Mouse (Mus musculus) thymus, adult 2 months (tissue): ENCODE results near the gene Unc13d.

Experiments
- CTCF ChIP-seq: fragments of 200-500 bp; IDR thresholded peaks from 2 replicates; pipeline ENCODE4 v1.5.1; 2012; ENCODE audit warnings: mild to moderate bottlenecking, control low read depth, low read length, moderate library complexity, borderline replicate concordance; ENCODE audit not compliant: control insufficient read depth, poor library complexity, insufficient read depth; ENCODE audit errors: extremely low read depth
- POLR2A ChIP-seq: fragments of 200-500 bp; IDR thresholded peaks from 2 replicates; pipeline ENCODE4 v1.6.1; 2012; ENCODE audit warnings: mild to moderate bottlenecking, low read length, control low read depth, moderate library complexity; ENCODE audit not compliant: control insufficient read depth, poor library complexity, insufficient read depth; ENCODE audit errors: extremely low read depth

DNA sequence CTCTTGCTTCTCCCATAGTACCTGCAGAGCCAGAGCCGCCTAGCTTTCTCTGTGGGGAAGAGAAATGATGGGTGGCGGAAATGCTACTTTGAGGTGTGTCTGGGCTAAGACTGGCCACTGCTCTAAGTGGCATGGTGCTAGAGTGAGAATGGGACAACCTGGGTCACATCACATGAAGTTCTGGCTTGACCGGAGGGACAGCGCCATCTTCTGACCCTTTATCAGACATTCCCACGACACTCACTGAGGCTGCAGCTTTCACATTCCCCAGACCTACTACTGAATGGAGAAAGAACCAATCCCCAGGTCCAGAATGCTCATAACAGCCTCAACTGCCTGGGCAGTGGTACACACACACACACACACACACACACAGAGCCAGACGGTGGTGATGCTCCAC, 59.7 kb downstream of the Unc13d start:
- TF ChIP-seq POLR2A (no peak), CTCF (no peak)
